Mouse (Mus musculus) cerebellum, adult 2 months (tissue): ENCODE measurements around the gene Fnip1.

Experiments used
- CTCF ChIP-seq: fragments of 200-500 bp; IDR thresholded peaks from 2 replicates; pipeline ENCODE4 v1.5.1; 2011; ENCODE audit warnings: low read depth, mild to moderate bottlenecking, control low read depth, low read length, moderate library complexity, borderline replicate concordance; ENCODE audit not compliant: insufficient read depth
- POLR2A ChIP-seq: fragments of 200-500 bp; IDR thresholded peaks from 2 replicates; pipeline ENCODE4 v1.6.1; 2011; ENCODE audit warnings: low read length, control low read depth, borderline replicate concordance; ENCODE audit not compliant: insufficient read depth

DNA sequence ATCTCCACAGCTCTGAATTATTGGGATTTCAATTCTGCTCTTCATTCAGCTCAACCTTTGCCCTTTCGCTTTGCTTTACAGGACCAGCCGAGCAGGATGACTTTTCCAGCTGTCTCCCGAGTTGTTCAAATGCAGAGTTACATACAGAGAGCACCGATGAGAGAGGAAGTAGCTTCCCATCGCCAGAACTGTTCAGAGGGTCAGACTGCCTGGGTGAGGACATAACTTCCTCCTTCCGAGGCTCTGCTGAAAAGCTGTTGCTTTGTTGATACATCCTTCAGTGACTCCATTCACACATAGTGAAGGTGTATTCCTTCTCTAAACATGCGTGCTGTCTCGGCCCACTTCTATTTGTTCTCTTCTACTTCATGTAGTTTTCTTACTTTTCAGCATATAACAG, 47.6 kb upstream of the Fnip1 start:
- TF ChIP-seq CTCF (no peak), POLR2A (no peak)
